Mouse (Mus musculus) bone marrow macrophage, adult 2 months (primary cell): ENCODE measurements around the gene Map3k20.

Source experiments
- CTCF ChIP-seq: IDR thresholded peaks from 2 replicates; pipeline ENCODE4 v1.5.1; 2012; ENCODE audit warnings: low read depth, mild to moderate bottlenecking, low read length, moderate library complexity
- POLR2A ChIP-seq: IDR thresholded peaks from 2 replicates; pipeline ENCODE4 v1.6.1; 2012; ENCODE audit warnings: mild to moderate bottlenecking, low read depth, low read length, borderline replicate concordance

DNA sequence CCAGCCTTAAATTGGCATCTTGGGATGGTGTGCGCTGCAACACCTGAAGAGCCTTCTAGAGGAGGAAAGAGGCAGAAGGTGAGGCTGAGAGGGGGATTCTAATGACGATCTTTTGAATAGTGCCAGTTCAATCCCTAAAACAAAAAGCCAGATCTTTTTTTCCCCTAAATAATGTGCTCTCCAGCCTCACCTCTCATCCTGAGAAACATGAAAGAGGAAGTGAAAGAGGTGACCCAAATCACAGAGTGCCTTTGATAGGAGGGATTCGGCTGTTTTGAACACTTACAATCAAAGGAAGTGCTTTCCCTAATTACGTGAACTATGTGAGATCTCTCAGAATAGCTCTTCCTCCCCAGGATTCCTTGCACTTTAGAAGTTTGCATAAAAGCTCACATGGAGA, 46.6 kb downstream of the Map3k20 start:
- TF ChIP-seq POLR2A (no peak), CTCF (no peak)
